Mouse (Mus musculus) heart, adult 2 months (tissue): ENCODE measurements around the gene Ube2r2.
A peak's percentile ranks its signal among the peaks of the same experiment; 100 is the strongest.

Experiments
- CTCF ChIP-seq: fragments of 200-600 bp; IDR thresholded peaks from 2 replicates; pipeline ENCODE4 v1.8.1; 2022; ENCODE audit warnings: antibody characterized with exemption, mild to moderate bottlenecking, moderate library complexity
- EP300 ChIP-seq: fragments of 200-500 bp; IDR thresholded peaks from 2 replicates; pipeline ENCODE4 v1.6.1; 2011; ENCODE audit warnings: low read depth, low read length, control low read depth; ENCODE audit not compliant: insufficient read depth

DNA sequence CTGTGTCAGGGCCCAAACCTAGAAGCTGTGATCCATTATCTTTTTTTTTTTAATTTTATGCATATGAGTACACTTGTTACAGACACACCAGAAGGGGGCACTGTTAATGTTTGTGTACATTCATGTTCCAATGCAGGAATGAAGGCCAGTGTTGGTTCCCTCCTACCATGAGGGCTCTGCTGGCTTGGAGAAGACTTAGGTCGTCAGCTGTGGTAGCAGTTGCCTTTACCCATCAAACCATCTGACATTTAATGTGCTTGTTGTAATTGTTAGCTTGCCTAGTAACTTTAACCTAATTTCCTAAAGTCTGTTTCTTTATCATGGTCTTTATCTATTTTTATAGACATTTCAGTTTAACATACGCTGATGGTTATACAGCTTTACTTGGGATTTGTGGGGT lies 35.4 kb downstream of the Ube2r2 start:
- TF ChIP-seq CTCF, result peak; percentile 15; the same call in 1 of the 2 replicates
- TF ChIP-seq EP300, result no peak
